Mouse (Mus musculus): ENCODE measurements around the gene Mrpl38.
A peak's percentile ranks its signal among the peaks of the same experiment; 100 is the strongest.
"Not testable (repeated sequence)": the region's sequence is repeated elsewhere in the genome, so short reads cannot be mapped to it uniquely, and the experiment has no call there.

The Mrpl38 gene

GRCm38 (mm10) chr11:116142211-116142991, 3.7 kb upstream of the Mrpl38 start:
- DNase-seq = no peak

DNA sequence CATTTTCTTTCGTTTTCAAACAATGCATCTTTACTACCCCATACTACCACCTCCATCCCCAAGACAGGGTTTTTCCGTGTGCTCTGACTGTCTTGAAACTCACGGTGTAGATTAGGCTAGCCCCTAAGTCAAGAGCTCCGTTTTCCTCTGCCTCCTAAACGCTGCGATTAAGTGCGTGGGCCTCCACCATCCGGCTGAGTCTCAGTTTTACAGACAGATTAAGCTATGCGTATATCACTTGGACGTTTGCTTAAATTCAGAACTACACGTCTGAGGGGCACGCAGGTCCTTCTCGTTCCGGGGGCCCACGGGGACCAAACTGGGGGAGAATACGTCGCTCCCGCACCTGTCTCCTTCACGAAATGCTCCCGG, 586 bp downstream of the Mrpl38 start:
- no peak for DNase-seq

GRCm38 (mm10) chr11:116134171-116134570, 4.5 kb downstream of the Mrpl38 start:
- DNase-seq = no peak

DNA sequence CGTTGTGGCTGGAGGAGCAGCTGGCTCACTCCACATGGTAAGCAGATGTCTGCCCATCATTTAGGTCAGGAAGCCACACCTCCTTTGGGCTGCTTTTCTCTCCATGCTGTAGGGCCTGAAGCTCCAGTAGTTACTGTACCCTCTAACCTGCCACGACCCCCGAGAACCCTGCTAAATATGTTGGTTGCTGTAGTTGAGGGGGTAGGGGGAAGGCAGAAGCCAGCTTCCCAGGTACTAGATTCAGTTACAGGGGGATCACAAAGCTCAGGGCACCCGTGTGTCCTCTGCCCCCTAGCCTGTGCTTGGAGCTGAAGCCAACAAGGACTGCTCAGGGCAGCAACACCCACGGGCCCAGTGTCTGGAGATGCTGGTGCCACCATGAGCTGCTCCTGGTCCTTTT, 5.2 kb downstream of the Mrpl38 start:
- no peak for DNase-seq

GRCm38 (mm10) chr11:116132366-116133333, 6.0 kb downstream of the Mrpl38 start:
- DNase-seq = peak; percentile 53

DNA sequence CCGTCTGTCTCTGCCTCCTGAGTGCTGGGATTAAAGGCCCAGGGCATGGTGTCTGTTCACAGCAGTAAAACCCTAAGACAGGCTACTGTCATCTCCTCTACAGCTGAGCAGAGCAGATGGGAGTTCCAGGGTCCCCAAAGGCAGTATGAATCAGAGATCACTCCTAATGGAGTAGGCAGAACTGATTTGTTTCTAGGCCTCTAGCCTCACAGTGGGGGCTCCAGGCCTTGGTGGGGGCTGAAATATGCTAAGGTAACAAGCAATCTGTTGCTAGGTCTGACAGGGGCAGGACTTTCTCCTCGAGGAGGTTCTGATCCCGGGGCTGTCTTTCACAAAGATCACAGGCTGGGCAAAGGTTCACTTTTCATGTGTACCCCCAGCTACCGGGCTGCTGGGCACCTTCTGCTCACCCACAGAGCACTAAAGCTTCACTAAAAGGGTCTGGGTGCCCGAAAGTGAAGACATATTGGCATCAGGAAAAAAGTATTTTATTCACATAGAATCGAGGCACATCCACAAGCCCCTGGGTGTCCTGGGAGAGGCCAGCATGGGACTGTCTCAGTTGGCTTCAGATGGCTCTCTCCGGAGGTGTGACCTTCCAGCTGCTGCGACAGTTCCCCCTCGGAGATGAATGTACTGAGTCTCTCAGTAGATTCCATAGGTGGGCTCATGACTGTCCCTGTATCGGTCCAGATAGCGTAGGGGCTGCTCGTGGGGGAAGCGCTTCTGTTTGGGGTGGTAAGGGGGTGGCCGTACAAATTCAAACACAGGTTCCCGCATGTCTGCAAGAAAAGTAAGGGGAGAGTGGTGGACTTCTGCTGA, 7.1 kb downstream of the Mrpl38 start:
- DNase-seq = no peak

DNA sequence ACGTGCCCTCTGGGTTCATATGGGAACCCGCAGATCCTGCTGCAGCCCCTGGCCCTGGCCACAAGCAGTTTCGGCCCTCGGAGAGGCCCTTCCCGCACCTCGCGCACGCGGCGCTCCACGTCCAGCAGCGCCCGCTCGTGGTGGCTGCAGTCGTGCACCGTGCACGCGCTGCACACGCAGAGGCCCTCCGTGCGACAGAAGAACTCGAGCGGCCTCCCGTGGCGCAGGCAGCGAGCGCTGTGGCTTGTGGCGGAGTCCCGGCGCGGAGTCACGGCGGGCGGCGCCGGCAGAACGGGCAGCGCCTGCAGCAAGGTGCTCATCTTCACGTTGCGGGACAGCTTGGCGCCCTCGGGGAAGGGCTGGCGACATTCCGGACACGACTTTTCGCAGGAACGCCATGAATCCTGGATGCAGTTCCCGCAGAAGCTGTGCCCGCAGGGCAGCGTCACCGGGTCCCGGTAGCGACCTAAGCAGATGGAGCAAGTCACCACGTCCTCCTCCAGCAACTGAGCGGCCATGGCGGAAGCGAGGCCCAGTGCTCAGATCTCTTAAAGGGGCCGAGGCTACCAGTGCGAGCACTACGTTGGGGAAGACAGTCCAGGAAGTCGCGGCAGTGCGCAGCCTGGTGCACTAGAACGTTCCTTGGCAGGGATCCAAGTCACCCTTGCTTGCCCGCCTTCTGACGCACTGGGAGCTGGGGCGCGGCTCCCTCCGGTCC, 8.0 kb downstream of the Mrpl38 start, which contains the start of gene Trim65:
TSS of gene Trim65 (minus strand) at position 641 of the 718 bp plus-strand sequence.
- DNase-seq = peak; percentile 95

GRCm38 (mm10) chr11:116129993-116130487, 8.6 kb downstream of the Mrpl38 start:
- DNase-seq = peak; percentile 15

GRCm38 (mm10) chr11:116129091-116129790, 9.4 kb downstream of the Mrpl38 start:
- DNase-seq = no peak

DNA sequence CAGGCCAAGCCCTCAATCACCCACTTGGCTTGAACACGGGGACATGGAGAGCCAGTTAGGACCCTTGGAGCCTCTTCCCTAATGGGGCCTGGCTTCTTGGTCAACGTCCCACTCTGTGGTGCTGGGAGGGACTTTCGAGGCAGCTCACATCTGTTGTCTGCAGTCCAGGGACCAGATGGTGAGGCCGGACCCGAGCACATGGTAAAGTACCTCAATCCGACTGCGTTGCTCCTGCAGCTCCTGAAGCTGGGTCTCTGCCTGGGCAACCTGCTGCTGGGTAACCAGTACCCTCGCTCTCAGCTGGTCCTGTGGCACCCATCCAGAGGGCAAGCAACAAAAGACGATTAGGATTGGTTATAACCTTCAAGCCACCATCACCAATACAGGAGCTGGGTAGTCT, 10.7 kb downstream of the Mrpl38 start:
- DNase-seq = peak; percentile 30

DNA sequence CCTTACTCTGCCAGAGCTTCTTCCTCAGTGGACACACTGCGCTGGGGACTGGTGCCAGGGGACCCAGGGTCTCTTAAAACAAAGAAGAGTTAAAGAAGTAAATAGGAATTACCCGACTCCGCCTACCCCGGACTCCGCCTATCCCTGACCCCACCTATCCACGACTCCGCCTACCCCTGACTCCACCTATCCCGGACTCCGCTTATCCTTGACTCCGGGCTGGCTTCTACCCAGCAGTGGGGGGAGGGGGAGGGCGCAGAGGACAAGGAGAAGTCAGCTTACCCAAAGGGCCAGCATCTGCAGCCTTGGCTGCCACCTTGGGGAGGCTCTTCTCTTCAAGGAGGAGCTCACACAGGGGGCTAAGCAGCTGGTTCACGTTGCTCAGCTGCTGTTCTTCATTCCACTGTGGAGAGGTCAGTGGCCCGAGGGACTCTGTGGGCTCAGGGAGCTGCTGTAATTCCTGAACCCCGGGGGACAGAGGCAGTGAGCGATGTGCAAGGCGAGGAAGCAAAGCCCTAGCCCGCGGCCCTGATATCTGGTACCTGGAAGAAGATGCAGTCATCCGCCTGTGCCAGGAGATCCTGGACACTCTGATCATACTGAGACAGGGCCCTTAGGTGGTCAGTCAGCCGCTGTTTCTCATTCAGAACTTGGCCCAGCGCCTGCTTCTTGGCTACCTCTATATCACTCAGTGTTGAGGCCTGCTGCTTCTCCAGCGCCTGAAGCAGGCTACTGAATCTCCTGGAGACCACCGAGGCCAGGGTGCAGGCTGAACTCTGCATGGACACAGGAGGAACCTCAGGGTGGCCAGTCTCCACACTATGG, 11.3 kb downstream of the Mrpl38 start, which contains the start of gene Trim47:
TSS of gene Trim47 (minus strand) at position 55 of the 825 bp plus-strand sequence.
- DNase-seq = peak; percentile 94

- peak; percentile 20 for DNase-seq
Measured at GRCm38 (mm10) chr11:116126261-116126660, 12.4 kb downstream of the Mrpl38 start.

- DNase-seq = not testable (repeated sequence)
Measured at GRCm38 (mm10) chr11:116121731-116122245, 16.9 kb downstream of the Mrpl38 start.

DNA sequence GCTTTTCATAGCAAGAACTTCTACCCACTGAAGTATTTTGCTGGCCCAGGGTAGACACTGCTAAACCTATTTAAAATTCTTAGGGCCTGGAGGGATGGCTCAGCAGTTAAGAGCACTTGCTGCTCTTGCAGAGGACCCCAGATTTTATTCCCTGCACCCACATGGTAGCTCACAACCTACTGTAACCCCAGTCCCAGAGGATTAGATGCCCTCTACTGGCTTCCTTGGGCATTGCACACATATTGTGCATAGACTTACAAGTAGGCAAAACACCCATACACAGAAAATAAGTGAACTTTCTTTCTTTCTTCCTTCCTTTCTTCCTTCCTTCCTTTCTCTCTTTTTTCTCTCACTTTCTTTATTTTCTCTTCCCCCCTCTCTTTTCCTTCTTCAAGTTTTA, 20.8 kb downstream of the Mrpl38 start:
- peak; percentile 56 for DNase-seq

DNA sequence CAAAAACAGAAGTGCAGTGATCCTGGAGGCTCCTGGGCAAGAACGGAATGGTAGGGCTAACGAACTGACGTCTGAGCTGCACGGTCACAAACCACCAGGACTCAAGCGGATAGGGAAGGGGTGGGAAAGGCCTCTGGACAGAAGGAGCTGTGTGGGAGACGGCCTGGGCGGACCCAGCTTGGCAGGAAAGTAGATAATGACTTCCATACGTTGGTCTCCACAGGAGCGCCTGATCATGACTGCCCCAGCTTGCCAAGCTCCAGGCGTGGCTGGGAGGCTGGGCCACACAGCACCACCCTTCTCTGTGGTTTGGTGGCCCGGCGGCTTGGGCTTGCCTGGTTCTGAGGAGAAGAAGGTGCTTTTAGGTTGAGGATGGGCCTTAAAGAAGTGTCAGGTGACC, 21.4 kb downstream of the Mrpl38 start:
- no peak for DNase-seq

GRCm38 (mm10) chr11:116111611-116112203, 27.0 kb downstream of the Mrpl38 start:
- no peak for DNase-seq

DNA sequence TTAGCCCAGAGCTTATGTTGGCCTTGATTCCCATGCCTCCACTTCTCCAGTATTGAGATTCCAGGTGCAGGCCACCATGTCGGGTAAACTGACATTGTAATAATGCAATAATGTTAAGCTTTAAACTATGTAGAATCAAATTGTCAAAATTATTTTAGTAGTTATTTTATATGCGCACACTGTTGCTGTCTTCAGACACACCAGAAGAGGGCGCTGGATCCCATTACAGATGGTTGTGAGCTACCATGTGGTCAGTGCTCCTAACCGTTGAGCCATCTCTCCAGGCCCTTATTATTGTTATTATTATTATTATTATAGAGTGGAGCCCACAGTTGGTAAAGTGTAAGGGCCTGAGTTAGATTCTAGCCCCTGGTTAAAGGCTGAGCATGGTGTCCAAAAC, 27.6 kb downstream of the Mrpl38 start:
- DNase-seq = no peak

DNA sequence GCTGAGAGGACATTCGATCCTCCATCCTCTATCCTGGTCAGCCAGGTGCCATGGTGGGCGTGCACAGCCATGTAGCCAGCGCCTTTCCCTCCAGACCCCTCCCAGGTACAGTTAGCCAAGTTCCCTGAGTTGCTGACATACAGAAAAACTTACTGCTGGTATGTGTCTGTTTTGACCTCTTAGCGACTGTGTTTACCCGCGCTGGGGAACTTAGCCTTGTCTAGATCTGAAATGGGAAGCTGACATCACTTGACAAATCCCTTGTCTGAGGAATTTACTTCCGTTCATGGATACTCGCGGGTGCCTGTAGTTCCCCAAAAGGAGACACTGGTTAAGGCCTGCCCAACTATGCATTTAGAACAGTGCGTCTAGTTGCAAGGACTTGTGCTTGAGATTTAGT, 28.1 kb downstream of the Mrpl38 start:
- DNase-seq = no peak

- DNase-seq = peak; percentile 90
Measured at GRCm38 (mm10) chr11:116110131-116110530, 28.5 kb downstream of the Mrpl38 start.
